Mouse (Mus musculus) MEL-GATA-1-ER (cell line): ENCODE measurements around the gene Usp29.

Experiments
- DNase-seq: peaks from one replicate; pipeline ENCODE4 v3.0.0-alpha.2; 2012; ENCODE audit warnings: low read depth; ENCODE audit errors: extremely low read depth

Gene Usp29

DNA sequence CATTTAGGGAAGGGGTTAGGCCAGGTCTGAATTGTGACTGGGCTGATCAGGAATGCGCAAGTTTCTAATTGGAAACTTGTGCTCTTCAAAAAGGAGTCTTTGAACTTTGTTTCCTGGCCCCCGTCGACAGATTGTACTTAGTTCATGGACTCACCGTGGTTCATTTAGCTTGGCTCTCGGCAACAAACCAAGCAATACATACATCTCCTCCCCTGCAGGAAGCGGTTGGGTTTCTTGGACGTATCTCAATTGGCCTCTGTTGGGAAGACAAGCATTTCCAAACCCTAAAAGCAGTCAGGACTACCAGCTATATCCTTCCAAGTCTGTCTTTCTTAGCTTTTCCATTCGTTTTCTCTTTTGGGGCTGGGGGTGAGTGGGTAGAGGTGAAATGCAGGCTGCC, 84.6 kb downstream of the Usp29 start:
- DNase-seq: no peak

- no peak for DNase-seq
These were observed 86.5 kb downstream of the Usp29 start for GRCm38 (mm10) chr7:6816706-6817376.

- no peak for DNase-seq
These were observed 89.9 kb downstream of the Usp29 start for GRCm38 (mm10) chr7:6820296-6820695.

- no peak for DNase-seq
These were observed 92.3 kb downstream of the Usp29 start for GRCm38 (mm10) chr7:6822633-6823032.

DNA sequence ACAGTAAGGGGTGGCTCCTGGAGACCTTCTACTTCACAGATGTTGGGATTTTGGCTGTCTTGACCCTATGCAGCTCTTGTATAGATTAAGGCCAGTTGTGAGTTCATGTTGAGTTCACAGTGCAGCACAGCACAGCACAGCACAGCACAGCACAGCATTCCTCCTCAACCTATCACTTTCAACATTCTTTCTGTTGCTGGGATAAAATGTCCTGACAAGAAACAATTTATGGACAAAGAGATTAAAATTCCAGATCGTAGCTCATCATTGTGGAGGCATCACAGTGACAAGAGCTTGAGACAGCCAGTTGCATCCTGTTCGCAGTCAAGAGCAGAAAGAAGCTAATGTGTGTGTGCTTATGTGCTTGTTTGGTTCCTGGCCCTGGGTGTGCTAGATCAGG, 93.3 kb downstream of the Usp29 start:
- no peak for DNase-seq

DNA sequence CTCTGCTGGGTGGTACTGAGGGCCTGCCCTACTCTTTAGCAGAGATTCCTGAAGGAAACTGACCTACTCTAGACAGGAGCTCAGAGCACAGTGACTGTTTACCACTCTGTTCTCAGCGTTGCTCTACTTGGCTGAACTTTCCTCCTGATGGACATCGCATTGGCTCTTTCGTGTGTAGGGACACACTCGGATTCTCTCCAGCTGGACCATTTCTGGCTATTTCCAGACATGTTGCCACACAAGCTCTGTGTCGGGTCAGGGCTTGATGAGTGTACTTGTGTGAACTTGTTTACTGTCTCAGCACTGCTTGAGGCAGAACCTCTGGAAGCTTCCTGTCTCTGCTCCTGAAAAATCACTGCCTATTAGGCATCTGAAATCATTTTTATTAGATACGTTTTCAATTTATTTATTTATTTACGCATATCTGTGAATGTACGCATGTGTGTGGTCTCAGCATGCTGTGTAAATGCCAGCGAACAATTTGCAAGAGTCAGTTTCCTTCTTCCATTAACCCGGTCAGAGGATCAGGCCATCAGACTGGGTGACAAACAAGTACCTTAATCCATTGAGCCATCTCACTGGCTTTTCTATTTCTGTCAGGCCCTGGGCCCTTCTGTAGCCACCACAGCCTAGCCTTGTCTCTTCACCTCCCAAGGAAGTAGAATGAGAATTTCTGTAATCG, 95.7 kb downstream of the Usp29 start:
- no peak for DNase-seq

DNA sequence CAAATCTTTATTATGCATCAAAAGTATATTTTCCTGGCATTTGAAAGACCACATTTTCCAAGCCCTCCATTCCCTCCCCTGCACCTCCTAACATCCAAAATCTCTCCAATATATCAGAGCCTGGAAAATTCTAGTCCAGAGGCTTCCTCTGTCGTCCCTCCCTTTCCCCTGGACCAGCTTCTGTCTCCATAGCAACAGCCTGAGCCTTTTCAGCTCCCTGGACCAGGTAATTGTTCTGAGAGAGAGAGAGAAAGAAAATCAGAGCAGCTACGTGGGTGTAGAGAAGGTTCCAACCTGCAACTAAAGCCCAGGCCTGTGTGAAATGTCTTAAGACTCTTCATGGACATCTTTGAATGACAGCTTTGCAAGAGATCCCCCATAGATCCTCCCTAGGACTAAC, 98.8 kb downstream of the Usp29 start:
- DNase-seq: no peak

DNA sequence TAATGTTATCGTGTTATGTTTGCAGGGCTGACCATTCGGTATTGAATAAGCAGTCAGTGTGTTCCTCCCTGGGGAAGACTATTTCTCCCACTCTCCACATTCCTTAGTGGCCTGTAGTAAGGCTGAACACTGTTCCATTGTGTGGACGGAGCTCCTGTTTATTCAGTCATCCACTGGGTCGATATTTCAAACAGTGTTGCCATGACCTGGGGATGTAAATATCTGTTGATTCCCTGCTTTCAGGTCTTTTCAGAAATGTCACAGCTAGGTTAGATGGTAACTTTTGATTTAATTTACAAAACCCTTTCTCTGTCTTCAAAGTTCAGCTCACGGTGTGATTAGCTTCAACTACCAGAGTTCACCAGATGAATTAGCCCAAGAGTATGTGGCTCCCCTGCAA, 104.6 kb downstream of the Usp29 start:
- no peak for DNase-seq

DNA sequence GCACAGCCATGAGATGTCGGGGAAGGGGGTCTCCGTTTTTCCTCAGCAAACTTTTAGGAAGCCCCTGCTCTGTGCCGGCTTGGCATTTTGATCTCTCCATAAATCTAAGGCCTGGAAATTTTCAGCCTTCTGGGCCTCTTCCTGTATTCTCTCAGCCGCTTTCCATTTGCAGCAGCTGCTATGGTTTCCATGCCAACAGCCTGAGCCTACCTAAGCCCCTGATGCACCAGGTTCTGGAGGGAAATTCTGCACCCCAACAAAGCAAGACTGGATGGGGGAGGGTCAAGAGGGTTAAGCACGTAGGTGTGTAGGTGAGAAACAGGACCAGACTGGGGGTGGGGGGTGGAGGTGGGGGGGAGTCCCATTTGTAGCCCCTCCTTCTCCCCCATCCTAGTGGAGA, 105.0 kb downstream of the Usp29 start:
- no peak for DNase-seq

GRCm38 (mm10) chr7:6837297-6837925, 107.0 kb downstream of the Usp29 start:
- DNase-seq: no peak

GRCm38 (mm10) chr7:6837926-6838554, 107.7 kb downstream of the Usp29 start:
- DNase-seq: no peak

DNA sequence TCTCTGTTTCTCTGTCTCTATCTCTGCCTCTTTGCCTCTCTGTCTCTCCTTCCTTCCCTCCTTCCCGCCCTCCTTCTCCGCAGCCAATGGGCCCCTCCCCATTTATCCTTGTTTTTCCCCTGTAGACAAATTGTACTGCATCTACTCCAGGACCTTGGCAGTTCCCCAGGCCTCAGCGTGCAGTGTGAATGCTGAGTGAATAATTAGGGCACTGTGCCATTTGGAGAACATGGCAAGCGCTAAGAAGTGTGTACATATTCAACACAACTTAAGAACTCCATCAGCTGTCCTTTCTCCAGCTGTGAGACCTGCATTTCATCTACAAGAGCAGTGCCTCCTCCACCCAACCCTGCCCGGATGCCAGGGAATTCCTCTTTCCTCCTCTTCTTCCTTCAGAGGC, 110.5 kb downstream of the Usp29 start:
- DNase-seq: no peak

DNA sequence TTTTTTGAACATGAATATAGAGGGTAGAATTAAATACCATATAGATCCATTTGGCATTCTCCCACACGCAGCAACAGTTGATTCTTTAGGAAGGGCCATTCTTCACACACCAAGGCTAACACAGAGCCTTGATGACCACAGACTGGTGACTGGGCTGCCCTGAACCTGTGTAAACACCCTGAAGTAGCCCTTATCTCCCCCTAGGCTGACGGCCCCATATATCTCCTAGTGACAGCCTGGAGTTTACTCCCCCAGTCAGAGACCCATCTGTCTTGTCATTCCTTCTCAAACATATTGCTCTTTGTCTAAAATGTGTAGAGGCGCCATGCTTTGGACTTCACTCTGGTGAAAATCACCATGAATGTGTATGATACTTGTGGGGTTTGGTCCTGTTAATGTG, 119.1 kb downstream of the Usp29 start:
- DNase-seq: no peak

- no peak for DNase-seq
These were observed 119.9 kb downstream of the Usp29 start for GRCm38 (mm10) chr7:6850321-6850720.

DNA sequence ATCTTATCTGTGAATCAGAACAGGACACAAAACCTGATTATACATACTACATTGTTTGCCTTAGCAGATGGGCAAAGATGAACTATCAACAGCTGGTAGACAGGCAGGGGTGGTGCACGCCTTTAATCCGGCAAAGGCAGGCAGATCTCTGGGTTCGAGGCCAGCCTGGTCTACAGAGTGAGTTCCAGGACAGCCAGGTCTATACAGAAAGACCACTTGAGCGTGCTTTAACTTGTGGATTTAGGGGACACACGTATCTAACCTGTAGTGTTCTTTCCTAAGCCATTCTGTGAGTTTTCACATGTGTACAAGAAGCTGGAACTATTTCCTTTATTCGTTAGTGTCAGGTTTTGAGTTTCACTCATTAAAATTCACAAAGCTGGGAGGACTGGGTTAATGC, 120.9 kb downstream of the Usp29 start:
- DNase-seq: no peak

- DNase-seq: no peak
These were observed 121.5 kb downstream of the Usp29 start for GRCm38 (mm10) chr7:6851717-6852503.

- no peak for DNase-seq
These were observed 125.4 kb downstream of the Usp29 start for GRCm38 (mm10) chr7:6855613-6856405.

DNA sequence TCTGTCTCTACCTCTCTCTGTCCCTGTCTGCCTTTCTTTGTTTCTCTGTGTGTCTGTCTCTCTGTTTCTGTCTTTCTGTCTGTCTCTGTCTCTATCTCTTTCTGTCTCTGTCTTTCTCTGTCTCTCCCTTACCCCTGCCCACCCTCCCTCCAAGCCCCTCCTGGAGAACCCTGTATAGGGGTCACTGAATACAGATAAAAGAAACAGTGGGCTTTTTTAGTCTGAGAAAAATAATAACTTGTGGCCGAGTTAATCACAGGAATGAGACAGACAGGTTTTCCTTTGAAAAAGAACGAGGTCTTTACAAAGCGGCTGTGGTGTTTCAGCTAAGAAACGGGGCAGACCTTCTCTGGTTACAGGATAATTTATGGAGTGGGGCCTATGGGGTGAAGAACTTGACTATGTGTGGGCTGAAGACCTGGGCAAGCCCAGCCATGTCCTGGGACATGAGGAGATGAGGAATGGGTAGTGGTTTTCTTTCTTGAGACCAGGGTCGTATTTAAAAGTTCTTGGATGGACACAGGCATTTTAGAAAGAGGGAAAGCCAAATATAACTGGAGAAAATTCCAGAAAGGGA, 128.4 kb downstream of the Usp29 start:
- DNase-seq: no peak

DNA sequence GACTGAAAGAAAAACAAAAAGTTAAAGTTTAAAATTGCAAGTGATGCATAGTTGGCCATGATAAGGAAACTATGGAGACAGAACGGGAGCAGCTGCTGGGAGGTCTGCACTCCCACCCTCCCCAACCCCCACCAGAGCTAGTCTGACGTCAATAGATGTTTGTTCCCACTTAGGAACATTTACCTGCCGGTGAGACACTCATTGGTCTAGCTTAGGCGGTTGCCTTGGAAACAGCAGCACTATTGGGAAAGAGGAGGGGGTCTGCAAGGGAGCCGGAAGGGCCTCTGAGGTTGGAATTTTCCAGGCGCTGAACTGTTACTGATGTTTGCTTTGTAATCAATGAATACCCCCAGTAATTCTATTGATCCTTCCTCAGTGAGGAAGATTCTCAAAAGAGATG, 130.3 kb downstream of the Usp29 start:
- DNase-seq: no peak

DNA sequence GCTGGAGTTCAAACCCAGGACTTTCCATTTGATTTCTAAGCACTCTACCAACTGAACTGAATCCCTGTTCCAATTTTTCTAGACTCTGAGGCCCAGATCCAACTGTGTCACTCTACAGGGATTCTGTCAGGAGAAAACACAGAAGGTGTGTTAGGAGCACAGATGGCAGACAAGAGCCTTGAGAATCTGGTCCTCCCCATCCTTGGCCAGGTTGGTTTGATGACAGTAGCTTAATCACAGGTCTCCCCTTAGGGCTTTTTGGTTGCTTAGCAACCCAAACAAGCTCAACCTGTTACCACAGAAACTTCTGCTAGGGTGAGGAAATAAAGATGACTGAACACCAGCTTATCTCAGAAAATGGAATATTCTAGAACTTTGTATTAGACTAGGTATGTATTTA, 136.0 kb downstream of the Usp29 start:
- no peak for DNase-seq
